Mouse (Mus musculus) forebrain, embryonic 11.5 days (tissue): ENCODE results near the gene Tspan31. TPM values are rescaled to one million over a fixed set of nuclear protein-coding genes. Genes with fewer than 3 reads are reported as not detected.

ENCODE experiments used
- ATAC-seq: fragments of 200-750 bp; cut with Nextera tagmentation; replicated peaks from 2 replicates; pipeline ENCODE4 v1.8.0; 2017; ENCODE audit warnings: moderate TSS enrichment; ENCODE audit not compliant: low FRiP score
- DNase-seq: peaks from one replicate; pipeline ENCODE4 v3.0.0-alpha.2; 2017; ENCODE audit warnings: low spot score
- H3K27ac ChIP-seq: fragments of 300-500 bp; sonication (generic); 2 replicates; pipeline ENCODE4 v1.5.1; 2014; ENCODE audit warnings: low read depth, low read length
- H3K27me3 ChIP-seq: fragments of 300-500 bp; sonication (generic); 2 replicates; pipeline ENCODE4 v1.6.1; 2014; ENCODE audit warnings: mild to moderate bottlenecking, low read length, mixed read lengths; ENCODE audit not compliant: control insufficient read depth, insufficient read depth
- H3K36me3 ChIP-seq: fragments of 300-500 bp; sonication (generic); 2 replicates; pipeline ENCODE4 v1.6.1; 2014; ENCODE audit warnings: mild to moderate bottlenecking, low read length, moderate library complexity, mixed read lengths; ENCODE audit not compliant: control insufficient read depth, insufficient read depth
- H3K4me1 ChIP-seq: fragments of 300-500 bp; sonication (generic); replicated peaks from 2 replicates; pipeline ENCODE4 v1.6.1; 2014; ENCODE audit warnings: low read length, mixed read lengths; ENCODE audit not compliant: control insufficient read depth, insufficient read depth
- H3K4me2 ChIP-seq: fragments of 300-500 bp; sonication (generic); 2 replicates; pipeline ENCODE4 v1.6.1; 2014; ENCODE audit warnings: low read depth, mild to moderate bottlenecking, low read length, moderate library complexity, mixed read lengths; ENCODE audit not compliant: severe bottlenecking
- H3K4me3 ChIP-seq: fragments of 300-500 bp; sonication (generic); 2 replicates; pipeline ENCODE4 v1.5.1; 2014; ENCODE audit warnings: low read depth, low read length
- H3K9ac ChIP-seq: fragments of 300-500 bp; sonication (generic); 2 replicates; pipeline ENCODE4 v1.6.1; 2014; ENCODE audit warnings: low read length
- H3K9me3 ChIP-seq: fragments of 300-500 bp; sonication (generic); 2 replicates; pipeline ENCODE4 v1.6.1; 2016; ENCODE audit warnings: low read length, mixed read lengths; ENCODE audit not compliant: control insufficient read depth
- WGBS: fragments of 180-500 bp; shearing (Covaris S2); extraction: QIAGEN DNeasy Blood & Tissue Kit; methylation state at CpG from one replicate; pipeline ENCODE4 v1.1.7; 2014; 5-methylcytosine and 5-hydroxymethylcytosine counted together
- polyA plus RNA-seq: library from polyadenylated mRNA; unstranded; fragments of >200 nt; fragmentation: Nextera tagmentation; extraction: Ambion mirVana; gene quantifications from 2 replicates; pipeline ENCODE4 v1.2.1, GENCODE M21; 2014

The Tspan31 gene
- 144 and 159 TPM in 2 replicates for polyA plus RNA-seq

DNA sequence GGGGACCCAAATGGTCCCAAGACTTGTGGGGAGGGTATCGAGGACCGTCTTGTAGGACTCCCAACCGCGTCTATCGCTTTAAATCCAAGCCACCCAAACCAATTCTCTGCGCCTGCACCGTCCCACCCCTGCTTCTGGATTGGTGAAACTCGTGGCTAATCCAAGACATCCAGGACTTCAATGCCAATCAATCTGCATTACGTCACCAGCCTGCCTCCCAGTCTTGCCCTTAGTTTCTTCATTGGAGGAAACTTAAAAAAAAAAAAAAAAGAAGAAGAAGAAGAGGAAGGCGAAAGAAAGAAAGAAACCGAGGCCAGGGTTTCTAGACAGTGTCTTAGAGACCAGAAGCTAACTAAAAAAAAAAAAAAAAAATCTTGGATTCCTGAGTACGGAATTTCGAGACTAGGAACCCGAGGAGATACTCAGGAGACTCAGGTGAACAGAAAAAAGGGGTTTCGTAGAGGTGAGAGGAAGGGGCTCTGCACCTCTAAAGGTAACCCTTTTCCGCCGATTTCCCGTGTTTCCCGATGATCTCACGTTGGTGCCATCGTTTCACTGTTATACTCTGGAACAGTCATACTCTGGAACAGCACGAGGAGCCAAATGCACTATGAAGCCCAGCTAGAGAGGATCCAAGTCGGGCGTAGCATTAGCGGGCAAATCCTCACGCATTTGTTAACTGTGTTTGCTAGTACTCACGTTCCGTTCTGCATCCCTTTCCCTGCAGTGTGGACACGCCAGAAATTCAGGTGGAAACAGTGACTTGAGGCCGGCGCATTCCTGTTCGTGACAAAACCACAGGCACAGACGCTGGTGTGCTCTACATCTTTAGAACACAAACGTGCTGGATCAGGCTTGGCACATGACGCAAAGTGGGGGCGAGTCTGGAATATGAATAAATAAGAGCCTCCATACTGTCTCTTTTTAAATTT, at the start of gene Tspan31:
TSS of gene Tspan31 (minus strand) at position 75 of the 932 bp plus-strand sequence.
- Histone ChIP-seq H3K9ac (peak within 1 kb of the TSS; percentile 86), H3K4me3 (peak within 1 kb of the TSS; percentile 59), H3K4me2 (peak within 1 kb of the TSS; percentile 81), H3K4me1 (peaks cover 13% of the 10 kb centered on the region; the same call in 1 of the 2 replicates), H3K9me3 (no peaks in the 10 kb centered on the region), H3K27me3 (no peaks in the 10 kb centered on the region), H3K27ac (peak within 1 kb of the TSS; percentile 79), H3K36me3 (peaks cover 24% of the 10 kb centered on the region)
- peak; percentile 90 for DNase-seq
- ATAC-seq, result peak; percentile 88
- 3% methylated on average over 36 of the region's 36 CpGs for WGBS

GRCm38 (mm10) chr10:127119229-127119628, 49.2 kb upstream of the Tspan31 start:
- no peak for DNase-seq
- peaks cover 9% of the 10 kb centered on the region; the same call in 1 of the 2 replicates for H3K4me1 ChIP-seq
- H3K36me3 ChIP-seq, result peaks cover 3% of the 10 kb centered on the region; the same call in 1 of the 2 replicates
- no peak overlapping the region for H3K27ac ChIP-seq
- 89% methylated on average over 10 of the region's 10 CpGs for WGBS
- H3K27me3 ChIP-seq, result no peaks in the 10 kb centered on the region
- no peak overlapping the region for H3K4me2 ChIP-seq
- no peak overlapping the region for H3K9ac ChIP-seq
- ATAC-seq, result no peak
- H3K9me3 ChIP-seq, result no peaks in the 10 kb centered on the region
- no peak overlapping the region for H3K4me3 ChIP-seq

DNA sequence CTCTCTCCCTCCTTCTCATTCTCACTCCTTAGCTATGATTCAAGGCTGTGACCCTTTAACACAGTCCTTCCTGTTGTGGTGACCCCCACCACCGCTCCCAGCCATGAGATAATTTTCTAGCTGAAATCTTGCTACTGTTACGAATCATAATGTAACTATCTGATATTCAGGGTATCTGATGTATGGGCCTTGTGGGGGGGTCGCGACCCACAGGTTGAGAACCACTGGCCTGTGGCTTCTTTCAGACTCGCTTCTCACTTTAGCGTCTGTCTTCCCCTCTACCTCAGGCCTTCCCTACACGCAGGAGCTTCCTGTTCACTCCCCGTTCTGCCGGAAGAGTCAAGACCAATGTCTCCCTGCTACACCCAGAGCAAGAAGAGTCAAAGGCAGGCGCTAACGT, 48.4 kb upstream of the Tspan31 start:
- H3K4me3 ChIP-seq, result no peak overlapping the region
- no peak overlapping the region for H3K4me2 ChIP-seq
- H3K36me3 ChIP-seq, result peaks cover 3% of the 10 kb centered on the region; the same call in 1 of the 2 replicates
- H3K9me3 ChIP-seq, result no peaks in the 10 kb centered on the region
- ATAC-seq (no peak), DNase-seq (no peak)
- no peaks in the 10 kb centered on the region for H3K27me3 ChIP-seq
- 90% methylated on average over 11 of the region's 11 CpGs for WGBS
- peaks cover 9% of the 10 kb centered on the region; the same call in 1 of the 2 replicates for H3K4me1 ChIP-seq
- no peak overlapping the region for H3K27ac ChIP-seq
- H3K9ac ChIP-seq, result no peak overlapping the region

GRCm38 (mm10) chr10:127115068-127115467, 45.0 kb upstream of the Tspan31 start:
- Histone ChIP-seq H3K4me2 (no peak overlapping the region), H3K36me3 (peaks cover 3% of the 10 kb centered on the region; the same call in 1 of the 2 replicates), H3K4me1 (peaks cover 3% of the 10 kb centered on the region; the same call in 1 of the 2 replicates), H3K27ac (no peak overlapping the region), H3K4me3 (no peak overlapping the region), H3K27me3 (no peaks in the 10 kb centered on the region), H3K9me3 (no peaks in the 10 kb centered on the region), H3K9ac (no peak overlapping the region)
- WGBS, result 81% methylated on average over 2 of the region's 2 CpGs
- ATAC-seq (no peak), DNase-seq (no peak)

DNA sequence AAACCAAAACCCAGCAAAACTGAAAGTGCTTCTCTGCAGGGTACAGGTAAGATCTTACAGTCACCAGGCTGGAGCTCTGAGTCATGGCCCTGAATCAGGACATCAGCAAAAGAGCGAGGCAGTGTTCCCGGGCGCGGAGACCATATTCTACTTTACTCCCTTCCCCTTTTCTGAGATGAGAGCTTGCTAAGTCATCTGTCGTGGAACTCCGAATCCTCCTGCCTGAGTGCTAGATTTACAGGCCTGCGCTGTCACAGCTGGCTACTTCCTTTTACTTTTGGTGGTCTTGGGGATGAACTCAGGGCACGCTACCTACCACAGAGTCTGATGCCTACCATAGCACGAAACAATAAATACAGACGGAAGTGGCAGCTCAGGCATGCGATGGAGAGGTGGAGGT, 44.3 kb upstream of the Tspan31 start:
- Histone ChIP-seq H3K4me1 (no peaks in the 10 kb centered on the region), H3K27me3 (no peaks in the 10 kb centered on the region), H3K27ac (no peak overlapping the region), H3K36me3 (peaks cover 3% of the 10 kb centered on the region; the same call in 1 of the 2 replicates), H3K9ac (no peak overlapping the region), H3K4me2 (no peak overlapping the region), H3K9me3 (no peaks in the 10 kb centered on the region), H3K4me3 (no peak overlapping the region)
- DNase-seq (no peak), ATAC-seq (no peak)
- 94% methylated on average over 11 of the region's 11 CpGs for WGBS

DNA sequence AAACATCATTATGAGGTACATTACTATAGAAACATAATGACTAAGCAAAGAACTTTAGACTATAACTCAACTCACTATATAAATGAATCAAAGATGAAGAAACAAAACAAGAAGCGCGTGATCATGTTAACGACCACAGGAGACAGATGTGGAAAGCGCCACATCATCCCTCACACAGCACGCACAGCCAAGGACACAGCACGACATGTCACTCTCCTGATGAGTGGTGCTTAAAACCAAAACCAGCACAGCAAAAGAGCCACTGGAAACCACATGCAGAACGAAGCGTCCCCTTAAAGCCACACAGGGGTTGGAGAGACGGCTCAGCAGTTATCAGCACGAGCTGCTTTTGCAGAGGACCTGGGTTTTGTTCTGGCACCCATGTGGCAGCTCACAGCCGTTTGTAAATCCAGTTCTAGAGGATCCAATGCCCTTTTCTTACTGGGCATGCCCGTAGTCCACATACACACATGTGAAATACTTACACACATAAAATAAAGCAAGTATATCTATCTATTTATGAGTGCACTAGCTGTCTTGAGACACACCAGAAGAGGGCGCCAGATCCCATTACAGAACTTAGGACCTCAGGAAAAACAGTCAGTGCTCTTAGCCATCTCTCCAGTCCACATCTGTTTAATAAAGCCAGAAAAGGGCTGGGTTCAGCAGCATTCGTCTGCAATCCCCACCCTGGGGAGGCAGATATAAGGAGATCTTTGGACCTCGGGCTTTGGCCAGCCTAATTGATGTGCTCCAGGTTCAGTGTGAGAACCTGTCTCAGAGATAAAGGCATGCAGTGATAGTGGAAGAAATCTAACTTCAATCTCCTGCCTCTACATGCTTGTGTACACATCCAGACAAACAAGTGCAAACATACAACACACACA, 41.2 kb upstream of the Tspan31 start:
- H3K36me3 ChIP-seq, result no peaks in the 10 kb centered on the region
- no peak for ATAC-seq
- H3K27me3 ChIP-seq, result no peaks in the 10 kb centered on the region
- no peak overlapping the region for H3K4me3 ChIP-seq
- no peak overlapping the region for H3K9ac ChIP-seq
- no peak overlapping the region for H3K27ac ChIP-seq
- no peak overlapping the region for H3K4me2 ChIP-seq
- H3K4me1 ChIP-seq, result no peaks in the 10 kb centered on the region
- WGBS, result 90% methylated on average over 15 of the region's 15 CpGs
- H3K9me3 ChIP-seq, result no peaks in the 10 kb centered on the region
- DNase-seq, result no peak

- no peak overlapping the region for H3K9ac ChIP-seq
- no peaks in the 10 kb centered on the region for H3K4me1 ChIP-seq
- H3K9me3 ChIP-seq, result no peaks in the 10 kb centered on the region
- H3K4me3 ChIP-seq, result no peak overlapping the region
- no peak overlapping the region for H3K4me2 ChIP-seq
- no peaks in the 10 kb centered on the region for H3K27me3 ChIP-seq
- DNase-seq, result no peak
- no peak overlapping the region for H3K27ac ChIP-seq
- 74% methylated on average over 3 of the region's 3 CpGs for WGBS
- H3K36me3 ChIP-seq, result no peaks in the 10 kb centered on the region; the same call in 1 of the 2 replicates
- no peak for ATAC-seq
Observed at GRCm38 (mm10) chr10:127108262-127108583, 38.2 kb upstream of the Tspan31 start.

- Histone ChIP-seq H3K27ac (no peak overlapping the region), H3K27me3 (no peaks in the 10 kb centered on the region), H3K9ac (no peak overlapping the region), H3K4me1 (no peaks in the 10 kb centered on the region), H3K36me3 (no peaks in the 10 kb centered on the region; the same call in 1 of the 2 replicates), H3K4me3 (no peak overlapping the region), H3K9me3 (no peaks in the 10 kb centered on the region), H3K4me2 (no peak overlapping the region)
- 93% methylated on average over 16 of the region's 16 CpGs for WGBS
- DNase-seq (no peak), ATAC-seq (no peak)
Observed at GRCm38 (mm10) chr10:127107563-127108261, 37.6 kb upstream of the Tspan31 start.
